Mouse (Mus musculus) liver, embryonic 14.5 days (tissue): ENCODE results near the gene Dusp19. TPM values are rescaled to one million over a fixed set of nuclear protein-coding genes. Genes with fewer than 3 reads are reported as not detected.

ENCODE experiments used
- ATAC-seq: fragments of 200-750 bp; cut with Nextera tagmentation; 2 replicates; pipeline ENCODE4 v1.8.0; 2017; ENCODE audit warnings: moderate number of reproducible peaks, mild to moderate bottlenecking, moderate library complexity; ENCODE audit not compliant: insufficient read depth
- DNase-seq, 3 experiments: peaks; one replicate each; pipeline ENCODE4 v3.0.0-alpha.2; 2012 to 2013; ENCODE audit warnings: low read depth in 3 of 3, low spot score in 3 of 3
- H3K27ac ChIP-seq: fragments of 300-500 bp; sonication (generic); 2 replicates; pipeline ENCODE4 v1.5.1; 2014; ENCODE audit warnings: moderate library complexity, mild to moderate bottlenecking, control low read depth, inconsistent platforms
- H3K27me3 ChIP-seq: fragments of 300-500 bp; sonication (generic); 2 replicates; pipeline ENCODE4 v1.6.1; 2014; ENCODE audit warnings: mild to moderate bottlenecking, low read length, moderate library complexity; ENCODE audit not compliant: control insufficient read depth, insufficient read depth
- H3K36me3 ChIP-seq: fragments of 300-500 bp; sonication (generic); replicated peaks from 2 replicates; pipeline ENCODE4 v1.6.1; 2014; ENCODE audit warnings: low read depth; ENCODE audit not compliant: control insufficient read depth, insufficient read depth
- H3K4me1 ChIP-seq, 2 experiments: fragments of 200-500 bp in 1 of 2; fragments of 300-500 bp in 1 of 2; sonication (generic) in 1 of 2; replicated peaks; 2 replicates each; pipeline ENCODE4 v1.6.1; 2012 to 2014; ENCODE audit warnings: antibody characterized with exemption in 1 of 2, inconsistent platforms in 1 of 2, low read length in 1 of 2; ENCODE audit not compliant: control insufficient read depth in 2 of 2, insufficient read depth in 2 of 2
- H3K4me2 ChIP-seq: fragments of 300-500 bp; sonication (generic); 2 replicates; pipeline ENCODE4 v1.6.1; 2014; ENCODE audit warnings: low read depth, mild to moderate bottlenecking, control low read depth, moderate library complexity
- H3K4me3 ChIP-seq, 2 experiments: fragments of 200-500 bp in 1 of 2; fragments of 300-500 bp in 1 of 2; sonication (generic) in 1 of 2; 2 replicates each; pipeline ENCODE4 v1.5.1; 2012 to 2014; ENCODE audit warnings: low read depth in 2 of 2, low read length in 2 of 2, mild to moderate bottlenecking in 2 of 2, control low read depth in 1 of 2, inconsistent platforms in 1 of 2, moderate library complexity in 1 of 2; ENCODE audit not compliant: insufficient read depth in 1 of 2
- H3K9ac ChIP-seq: fragments of 300-500 bp; sonication (generic); replicated peaks from 2 replicates; pipeline ENCODE4 v1.6.1; 2014; ENCODE audit warnings: mild to moderate bottlenecking, control low read depth, moderate library complexity
- H3K9me3 ChIP-seq: fragments of 300-500 bp; sonication (generic); 2 replicates; pipeline ENCODE4 v1.6.1; 2016; ENCODE audit warnings: low read length, mixed read lengths; ENCODE audit not compliant: control insufficient read depth
- CTCF ChIP-seq: IDR thresholded peaks from 2 replicates; pipeline ENCODE4 v1.5.1; 2016; ENCODE audit warnings: antibody characterized with exemption, low read depth, control low read depth
- EP300 ChIP-seq: IDR thresholded peaks from 2 replicates; pipeline ENCODE4 v1.6.1; 2016; ENCODE audit warnings: antibody characterized with exemption, low read depth
- WGBS: fragments of 180-500 bp; shearing (Covaris S2); extraction: QIAGEN DNeasy Blood & Tissue Kit; methylation state at CpG from one replicate; pipeline ENCODE4 v1.1.7; 2014; ENCODE audit not compliant: insufficient replicate concordance; 5-methylcytosine and 5-hydroxymethylcytosine counted together
- polyA plus RNA-seq, 2 experiments: library from polyadenylated mRNA; depleted of rRNA in 1 of 2; stranded (reverse) in 1 of 2; unstranded in 1 of 2; fragments of >200 nt; fragmentation: Nextera tagmentation in 1 of 2; extraction: Ambion mirVana in 1 of 2; gene quantifications; 2 replicates each; pipeline versions ENCODE4 v1.2.1 to v1.2.3; 2012 to 2014

The Dusp19 gene
- polyA plus RNA-seq, 2 experiments = 3.5 to 6.1 TPM

DNA sequence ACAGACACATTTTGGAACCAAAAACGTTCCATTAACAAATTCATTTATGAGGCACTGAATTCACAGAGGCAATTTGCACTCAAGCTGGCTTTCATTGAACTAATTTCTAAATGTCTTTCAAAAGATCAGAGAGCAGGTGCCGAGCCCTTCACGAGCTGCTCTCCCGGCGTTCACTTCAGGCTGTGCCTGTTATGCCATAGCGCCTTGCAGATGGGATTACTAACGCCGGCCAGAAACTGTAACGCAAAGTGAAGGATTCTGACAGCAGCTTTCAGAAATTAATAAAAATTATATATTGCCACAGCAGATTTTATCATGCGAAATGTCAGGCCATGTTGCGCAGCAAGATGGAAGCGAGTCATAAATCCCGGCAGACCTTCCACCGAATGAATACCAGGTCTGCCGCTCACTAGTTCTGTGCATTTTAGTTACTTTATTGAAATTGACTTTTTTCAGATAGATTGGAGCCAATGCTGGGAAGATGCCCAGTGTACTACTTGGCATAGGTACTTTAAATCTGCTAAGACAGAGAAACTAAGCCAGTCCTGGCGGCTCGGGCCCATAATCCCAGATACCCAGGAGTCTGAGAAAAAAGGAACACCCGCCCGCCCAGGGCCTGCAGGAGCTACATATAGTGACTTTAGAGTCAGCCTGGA, 12.9 kb upstream of the Dusp19 start:
- Histone ChIP-seq H3K36me3 (no peaks in the 10 kb centered on the region), H3K9me3 (no peaks in the 10 kb centered on the region), H3K4me1 (no peaks in the 10 kb centered on the region), H3K4me3 (no peak overlapping the region), H3K27me3 (no peaks in the 10 kb centered on the region), H3K4me2 (no peak overlapping the region), H3K27ac (no peak overlapping the region), H3K9ac (no peak overlapping the region)
- TF ChIP-seq CTCF (no peak), EP300 (no peak)
- WGBS = 85% methylated on average over 19 of the region's 19 CpGs
- no peak for ATAC-seq
- no peak for DNase-seq

DNA sequence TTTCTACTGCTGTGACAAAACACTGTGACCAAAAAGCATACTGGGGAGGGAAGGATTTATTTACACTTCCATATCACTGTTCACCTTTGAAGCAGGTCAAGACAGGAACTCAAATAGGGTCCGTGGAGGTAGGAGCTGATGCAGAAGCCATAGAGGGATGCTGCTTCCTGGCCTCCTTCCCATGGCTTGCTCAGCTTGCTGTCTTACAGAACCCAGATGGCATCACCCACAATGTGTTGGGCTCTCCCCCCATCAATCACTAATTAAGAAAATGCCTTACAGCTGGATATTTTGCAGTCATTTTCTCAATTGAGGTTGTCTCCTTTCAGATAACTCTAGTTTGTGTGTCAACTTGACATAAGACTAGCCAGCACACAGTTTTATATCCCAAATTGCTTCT, 4.6 kb upstream of the Dusp19 start:
- Histone ChIP-seq H3K9me3 (no peaks in the 10 kb centered on the region), H3K4me1 (peaks cover 2 to 4% of the 10 kb centered on the region in 2 experiments; a peak in 2 of 4 replicates), H3K27me3 (no peaks in the 10 kb centered on the region), H3K9ac (no peak overlapping the region), H3K4me3 (no peak overlapping the region), H3K36me3 (no peaks in the 10 kb centered on the region), H3K4me2 (no peak overlapping the region), H3K27ac (no peak overlapping the region)
- DNase-seq = no peak
- no peak for ATAC-seq
- no peak for TF ChIP-seq EP300
- 54% methylated on average over 1 of the region's 1 CpGs for WGBS

DNA sequence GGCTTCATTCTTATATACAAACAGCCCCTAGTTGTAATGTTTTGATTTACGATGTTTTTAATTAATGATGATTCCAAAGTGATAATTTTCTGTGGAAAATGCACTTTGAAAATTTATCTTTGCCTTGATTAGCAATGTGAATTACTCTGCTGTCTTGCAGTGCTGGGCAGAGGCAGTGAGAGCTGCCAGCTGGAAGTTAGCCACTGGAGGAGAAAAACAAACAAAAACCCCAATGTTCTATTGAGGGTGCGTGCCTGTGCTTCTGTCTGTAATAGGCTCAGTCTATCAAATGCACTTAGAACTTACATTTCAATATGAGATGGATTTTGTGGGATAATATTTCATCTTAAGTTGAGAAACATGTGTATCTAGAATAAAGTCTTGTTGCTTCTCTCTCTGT, 4.0 kb upstream of the Dusp19 start:
- H3K36me3 ChIP-seq = no peaks in the 10 kb centered on the region
- TF ChIP-seq EP300 (no peak), CTCF (no peak)
- H3K9ac ChIP-seq = no peak overlapping the region
- H3K4me3 ChIP-seq = no peak overlapping the region
- no peak for DNase-seq
- WGBS = 78% methylated on average over 2 of the region's 2 CpGs
- peaks cover 2 to 4% of the 10 kb centered on the region in 2 experiments; a peak in 2 of 4 replicates for H3K4me1 ChIP-seq
- H3K27ac ChIP-seq = no peak overlapping the region
- no peaks in the 10 kb centered on the region for H3K9me3 ChIP-seq
- no peak for ATAC-seq
- no peaks in the 10 kb centered on the region for H3K27me3 ChIP-seq
- no peak overlapping the region for H3K4me2 ChIP-seq

DNA sequence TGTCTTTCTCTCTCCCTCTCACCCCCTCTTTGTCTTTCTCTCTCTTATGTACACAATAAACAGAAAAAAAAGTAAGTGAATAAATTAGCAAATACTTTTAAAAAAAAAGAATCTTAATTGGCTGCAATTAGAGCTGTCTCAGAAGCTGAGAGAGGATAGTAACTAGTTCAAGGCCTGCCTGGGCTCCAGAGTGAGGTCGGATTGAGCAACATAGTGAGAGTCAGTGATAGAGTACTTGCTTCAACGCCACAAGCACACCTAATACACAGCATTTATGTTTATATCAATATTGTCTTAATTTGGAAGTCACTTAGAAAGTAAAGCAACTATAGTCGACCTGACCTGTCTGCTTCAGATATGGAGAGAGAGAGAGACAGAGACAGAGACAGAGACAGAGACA, 2.1 kb downstream of the Dusp19 start:
- Histone ChIP-seq H3K36me3 (no peaks in the 10 kb centered on the region), H3K27me3 (no peaks in the 10 kb centered on the region), H3K4me1 (peaks cover 6% of the 10 kb centered on the region in 2 experiments; a peak in 2 of 4 replicates), H3K9ac (no peak overlapping the region), H3K4me2 (no peak overlapping the region), H3K27ac (no peak overlapping the region), H3K9me3 (no peaks in the 10 kb centered on the region), H3K4me3 (no peak overlapping the region)
- ATAC-seq (no peak), DNase-seq (no peak)
- WGBS = 61% methylated on average over 3 of the region's 3 CpGs
- TF ChIP-seq EP300 (no peak), CTCF (no peak)

GRCm38 (mm10) chr2:80621921-80622320, 5.1 kb downstream of the Dusp19 start:
- no peaks in the 10 kb centered on the region for H3K36me3 ChIP-seq
- no peaks in the 10 kb centered on the region for H3K9me3 ChIP-seq
- no peak for TF ChIP-seq EP300
- no peak for TF ChIP-seq CTCF
- no peak overlapping the region for H3K27ac ChIP-seq
- peaks cover 2 to 4% of the 10 kb centered on the region in 2 experiments; a peak in 2 of 4 replicates for H3K4me1 ChIP-seq
- no peak overlapping the region for H3K4me3 ChIP-seq
- ATAC-seq (no peak), DNase-seq (no peak)
- no peak overlapping the region for H3K9ac ChIP-seq
- no peaks in the 10 kb centered on the region for H3K27me3 ChIP-seq
- H3K4me2 ChIP-seq = no peak overlapping the region
- WGBS = 76% methylated on average over 3 of the region's 3 CpGs
